Mouse (Mus musculus) heart, embryonic 13.5 days (tissue): ENCODE results near the gene Srebf1. TPM values are rescaled to one million over a fixed set of nuclear protein-coding genes. Genes with fewer than 3 reads are reported as not detected.

Experiments used
- ATAC-seq: fragments of 200-750 bp; cut with Nextera tagmentation; 2 replicates; pipeline ENCODE4 v1.8.0; 2017; ENCODE audit warnings: moderate TSS enrichment; ENCODE audit not compliant: insufficient number of reproducible peaks, low FRiP score, low TSS enrichment; ENCODE audit errors: extremely low read depth
- H3K27ac ChIP-seq: fragments of 300-500 bp; sonication (generic); replicated peaks from 2 replicates; pipeline ENCODE4 v1.5.1; 2015; ENCODE audit warnings: moderate library complexity, mild to moderate bottlenecking, inconsistent platforms
- H3K27me3 ChIP-seq: fragments of 300-500 bp; sonication (generic); replicated peaks from 2 replicates; pipeline ENCODE4 v1.6.1; 2015; ENCODE audit warnings: mild to moderate bottlenecking, inconsistent platforms
- H3K36me3 ChIP-seq: fragments of 300-500 bp; sonication (generic); 2 replicates; pipeline ENCODE4 v1.6.1; 2015; ENCODE audit warnings: mild to moderate bottlenecking, inconsistent platforms
- H3K4me1 ChIP-seq: fragments of 300-500 bp; sonication (generic); 2 replicates; pipeline ENCODE4 v1.6.1; 2015; ENCODE audit warnings: inconsistent platforms
- H3K4me2 ChIP-seq: fragments of 300-500 bp; sonication (generic); 2 replicates; pipeline ENCODE4 v1.6.1; 2015; ENCODE audit warnings: inconsistent platforms, mild to moderate bottlenecking, moderate library complexity
- H3K4me3 ChIP-seq: fragments of 300-500 bp; sonication (generic); 2 replicates; pipeline ENCODE4 v1.5.1; 2015; ENCODE audit warnings: moderate library complexity, mild to moderate bottlenecking, inconsistent platforms
- H3K9ac ChIP-seq: fragments of 300-500 bp; sonication (generic); 2 replicates; pipeline ENCODE4 v1.6.1; 2015; ENCODE audit warnings: inconsistent platforms, mild to moderate bottlenecking, moderate library complexity
- H3K9me3 ChIP-seq: fragments of 300-500 bp; sonication (generic); 2 replicates; pipeline ENCODE4 v1.6.1; 2016; ENCODE audit warnings: inconsistent platforms
- WGBS: fragments of 180-500 bp; shearing (Covaris S2); methylation state at CpG from one replicate; pipeline ENCODE4 v1.1.7; 2015; ENCODE audit warnings: mixed read lengths; 5-methylcytosine and 5-hydroxymethylcytosine counted together
- polyA plus RNA-seq: library from polyadenylated mRNA; unstranded; fragments of >200 nt; fragmentation: Nextera tagmentation; extraction: Ambion mirVana; gene quantifications from 2 replicates; pipeline ENCODE4 v1.2.1, GENCODE M21; 2015

Srebf1 gene
- polyA plus RNA-seq, 1 experiment from 2014 or later, result 34.4 TPM

DNA sequence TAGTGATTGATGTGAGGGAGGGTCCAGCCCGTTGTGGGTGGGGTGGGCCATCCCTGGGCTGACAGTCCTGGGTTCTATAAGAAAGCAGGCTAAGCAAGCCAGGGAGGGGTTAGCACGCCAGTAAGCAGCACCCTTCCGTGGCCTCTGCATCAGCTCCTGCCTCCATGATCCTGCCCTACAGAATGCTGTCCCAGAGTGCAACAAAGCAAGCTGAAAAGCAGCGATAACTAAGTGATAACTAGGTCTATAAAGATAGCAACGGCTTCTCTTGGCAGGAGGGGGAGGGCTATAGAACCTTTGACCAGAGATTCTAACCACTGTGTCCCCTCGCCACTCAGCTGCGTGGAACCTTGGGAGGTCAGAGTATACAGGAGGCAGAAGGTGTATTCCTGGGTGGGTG is 4.9 kb downstream of the Srebf1 start:
- Histone ChIP-seq H3K4me1 (peaks cover 69% of the 10 kb centered on the region), H3K4me2 (no peak overlapping the region), H3K4me3 (no peak overlapping the region), H3K27ac (no peak overlapping the region), H3K9me3 (no peaks in the 10 kb centered on the region), H3K36me3 (peaks cover 17% of the 10 kb centered on the region), H3K9ac (no peak overlapping the region), H3K27me3 (no peaks in the 10 kb centered on the region)
- WGBS, result 64% methylated on average over 7 of the region's 7 CpGs
- no peak for ATAC-seq

DNA sequence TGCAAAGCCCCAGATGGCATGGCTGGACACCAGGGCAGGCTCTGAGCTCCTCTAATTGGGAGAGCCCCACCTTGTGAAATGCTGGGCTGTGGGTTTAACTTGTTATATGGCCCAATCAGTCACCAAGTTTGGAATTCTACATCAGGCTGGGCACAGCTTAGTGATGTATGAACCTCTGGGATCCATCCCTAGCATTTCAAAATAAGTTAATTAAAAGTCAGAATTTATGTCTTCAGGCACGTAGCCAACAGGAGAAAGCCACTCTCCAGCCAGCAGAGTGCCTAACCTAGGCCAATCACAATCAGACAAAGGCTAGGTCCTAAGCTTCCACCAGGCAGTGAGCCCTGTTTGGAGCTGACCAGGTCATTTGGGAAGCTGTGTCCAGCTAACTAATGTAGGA is 5.7 kb downstream of the Srebf1 start:
- Histone ChIP-seq H3K27ac (no peak overlapping the region), H3K9me3 (no peaks in the 10 kb centered on the region), H3K4me1 (peaks cover 69% of the 10 kb centered on the region), H3K36me3 (peaks cover 17% of the 10 kb centered on the region), H3K4me3 (no peak overlapping the region), H3K4me2 (no peak overlapping the region), H3K9ac (no peak overlapping the region), H3K27me3 (no peaks in the 10 kb centered on the region)
- no peak for ATAC-seq
- 88% methylated on average over 1 of the region's 1 CpGs for WGBS

- no peaks in the 10 kb centered on the region for H3K9me3 ChIP-seq
- H3K4me3 ChIP-seq, result no peak overlapping the region
- 73% methylated on average over 6 of the region's 6 CpGs for WGBS
- peaks cover 11% of the 10 kb centered on the region for H3K36me3 ChIP-seq
- no peak for ATAC-seq
- H3K4me1 ChIP-seq, result peaks cover 74% of the 10 kb centered on the region
- H3K27me3 ChIP-seq, result no peaks in the 10 kb centered on the region
- no peak overlapping the region for H3K27ac ChIP-seq
- peak overlapping the region; percentile 59 for H3K9ac ChIP-seq
- no peak overlapping the region for H3K4me2 ChIP-seq
Measured at GRCm38 (mm10) chr11:60213266-60213665, 9.1 kb downstream of the Srebf1 start.

GRCm38 (mm10) chr11:60211761-60212160 is 10.6 kb downstream of the Srebf1 start:
- H3K9ac ChIP-seq, result 0 out of 2 replicates have a peak overlapping the region, but pooled peaks have one; percentile 33
- H3K4me2 ChIP-seq, result no peak overlapping the region
- H3K4me1 ChIP-seq, result peaks cover 75% of the 10 kb centered on the region
- H3K27ac ChIP-seq, result no peak overlapping the region; the same call in 1 of the 2 replicates
- peaks cover 12% of the 10 kb centered on the region for H3K36me3 ChIP-seq
- H3K9me3 ChIP-seq, result no peaks in the 10 kb centered on the region
- no peak for ATAC-seq
- no peak overlapping the region for H3K4me3 ChIP-seq
- no peaks in the 10 kb centered on the region for H3K27me3 ChIP-seq
- WGBS, result 72% methylated on average over 12 of the region's 12 CpGs

- ATAC-seq, result no peak
- Histone ChIP-seq H3K27me3 (no peaks in the 10 kb centered on the region), H3K9ac (peak overlapping the region; percentile 78), H3K9me3 (no peaks in the 10 kb centered on the region), H3K4me3 (peak overlapping the region; percentile 62), H3K4me2 (peak overlapping the region; percentile 91), H3K36me3 (peaks cover 19% of the 10 kb centered on the region), H3K27ac (peak overlapping the region; percentile 82), H3K4me1 (peaks cover 75% of the 10 kb centered on the region)
- WGBS, result 58% methylated on average over 3 of the region's 3 CpGs
Measured at GRCm38 (mm10) chr11:60211152-60211551, 11.2 kb downstream of the Srebf1 start.

- Histone ChIP-seq H3K4me1 (peaks cover 83% of the 10 kb centered on the region), H3K9me3 (no peaks in the 10 kb centered on the region), H3K36me3 (peaks cover 23% of the 10 kb centered on the region), H3K4me3 (peak overlapping the region; percentile 62), H3K27ac (peak overlapping the region; percentile 82), H3K4me2 (peak overlapping the region; percentile 91), H3K9ac (peak overlapping the region; percentile 82), H3K27me3 (no peaks in the 10 kb centered on the region)
- ATAC-seq, result peak; percentile 80
- under 1% methylated on average over 47 of the region's 47 CpGs for WGBS
Measured at GRCm38 (mm10) chr11:60210305-60210724, 12.1 kb downstream of the Srebf1 start.

GRCm38 (mm10) chr11:60209933-60210249 is 12.5 kb downstream of the Srebf1 start:
- Histone ChIP-seq H3K4me3 (peak overlapping the region; percentile 62), H3K4me1 (peaks cover 86% of the 10 kb centered on the region), H3K36me3 (peaks cover 28% of the 10 kb centered on the region), H3K4me2 (peak overlapping the region; percentile 91), H3K27me3 (no peaks in the 10 kb centered on the region), H3K27ac (peak overlapping the region; percentile 82), H3K9ac (peak overlapping the region; percentile 82), H3K9me3 (no peaks in the 10 kb centered on the region)
- ATAC-seq, result no peak
- WGBS, result 2% methylated on average over 2 of the region's 2 CpGs

DNA sequence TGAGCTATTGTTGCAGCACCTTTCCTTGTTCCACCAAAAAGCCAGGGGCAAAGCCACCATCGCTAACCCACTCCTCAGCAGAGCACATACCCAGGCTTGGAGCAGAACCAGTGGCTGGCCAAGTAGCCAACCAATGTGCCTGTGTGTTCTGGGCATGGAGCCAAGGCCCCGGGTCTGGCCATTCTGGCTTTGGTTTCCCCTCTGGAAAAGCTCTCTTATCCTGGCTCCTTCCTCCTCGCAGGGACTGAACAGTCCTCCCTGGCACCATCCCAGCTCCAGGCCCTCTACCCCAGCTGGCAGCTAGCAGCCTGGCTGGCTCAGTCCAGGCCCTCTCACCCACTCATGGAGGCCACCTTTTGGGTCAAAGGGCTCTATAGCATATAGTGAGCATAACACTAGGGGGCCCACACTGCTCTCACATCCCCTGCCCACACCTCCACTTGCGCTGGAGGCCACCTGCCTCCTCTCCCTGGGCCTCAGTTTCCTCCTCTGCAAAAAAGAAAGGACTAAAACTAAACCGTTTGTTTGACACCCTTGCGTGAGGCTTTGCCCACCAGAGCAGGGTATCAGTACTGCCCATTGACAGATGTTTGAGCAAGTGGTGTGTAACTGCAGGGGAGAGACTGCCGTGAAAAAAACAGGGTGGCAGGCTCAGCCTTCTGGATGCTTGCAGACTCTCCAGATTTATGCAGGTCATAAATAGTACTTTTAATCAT is 13.0 kb downstream of the Srebf1 start:
- Histone ChIP-seq H3K4me2 (peak overlapping the region; percentile 91), H3K4me3 (peak overlapping the region; percentile 62), H3K9ac (peak overlapping the region; percentile 82), H3K27ac (peak overlapping the region; percentile 82), H3K27me3 (no peaks in the 10 kb centered on the region), H3K36me3 (peaks cover 33% of the 10 kb centered on the region), H3K9me3 (no peaks in the 10 kb centered on the region), H3K4me1 (peaks cover 86% of the 10 kb centered on the region)
- 37% methylated on average over 7 of the region's 7 CpGs for WGBS
- ATAC-seq, result peak; percentile 45; the same call in 1 of the 2 replicates

GRCm38 (mm10) chr11:60208712-60209111 is 13.7 kb downstream of the Srebf1 start:
- Histone ChIP-seq H3K9me3 (no peaks in the 10 kb centered on the region), H3K27me3 (no peaks in the 10 kb centered on the region), H3K4me2 (peak overlapping the region; percentile 91), H3K4me3 (peak overlapping the region; percentile 62), H3K27ac (peak overlapping the region; percentile 82), H3K9ac (peak overlapping the region; percentile 82), H3K36me3 (peaks cover 39% of the 10 kb centered on the region), H3K4me1 (peaks cover 86% of the 10 kb centered on the region)
- 42% methylated on average over 4 of the region's 4 CpGs for WGBS
- ATAC-seq, result no peak

DNA sequence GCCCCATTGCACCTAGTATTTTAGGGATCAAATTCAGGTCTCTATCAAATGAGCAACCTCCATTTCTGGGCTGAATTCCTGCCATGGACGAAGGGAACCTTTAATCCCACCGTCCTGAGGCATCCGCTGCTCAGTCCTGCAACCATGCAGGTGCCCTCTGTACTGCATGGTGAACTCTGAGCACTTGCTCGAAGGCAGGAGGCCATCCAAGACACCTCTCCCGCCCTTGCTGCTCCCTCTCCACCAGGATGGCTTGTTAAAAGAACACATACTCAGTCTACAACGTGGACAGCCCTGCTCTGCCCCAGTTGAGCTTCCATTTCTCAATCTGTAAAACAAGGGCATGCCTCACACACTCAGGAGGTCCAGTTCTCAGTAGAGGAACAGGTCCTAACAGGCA is 14.2 kb downstream of the Srebf1 start:
- peaks cover 45% of the 10 kb centered on the region for H3K36me3 ChIP-seq
- peak overlapping the region; percentile 82 for H3K9ac ChIP-seq
- ATAC-seq, result no peak
- WGBS, result 59% methylated on average over 6 of the region's 6 CpGs
- H3K4me3 ChIP-seq, result peak overlapping the region; percentile 62
- H3K4me2 ChIP-seq, result peak overlapping the region; percentile 91
- H3K4me1 ChIP-seq, result peaks cover 81% of the 10 kb centered on the region
- H3K27me3 ChIP-seq, result no peaks in the 10 kb centered on the region
- peak overlapping the region; percentile 82 for H3K27ac ChIP-seq
- no peaks in the 10 kb centered on the region for H3K9me3 ChIP-seq

GRCm38 (mm10) chr11:60206207-60206606 is 16.2 kb downstream of the Srebf1 start:
- Histone ChIP-seq H3K4me3 (no peak overlapping the region), H3K9me3 (no peaks in the 10 kb centered on the region), H3K27me3 (no peaks in the 10 kb centered on the region), H3K27ac (no peak overlapping the region), H3K4me2 (no peak overlapping the region), H3K36me3 (peaks cover 64% of the 10 kb centered on the region), H3K4me1 (peaks cover 61% of the 10 kb centered on the region), H3K9ac (peak overlapping the region; percentile 82; the same call in 1 of the 2 replicates)
- WGBS, result 62% methylated on average over 5 of the region's 5 CpGs
- ATAC-seq, result no peak

DNA sequence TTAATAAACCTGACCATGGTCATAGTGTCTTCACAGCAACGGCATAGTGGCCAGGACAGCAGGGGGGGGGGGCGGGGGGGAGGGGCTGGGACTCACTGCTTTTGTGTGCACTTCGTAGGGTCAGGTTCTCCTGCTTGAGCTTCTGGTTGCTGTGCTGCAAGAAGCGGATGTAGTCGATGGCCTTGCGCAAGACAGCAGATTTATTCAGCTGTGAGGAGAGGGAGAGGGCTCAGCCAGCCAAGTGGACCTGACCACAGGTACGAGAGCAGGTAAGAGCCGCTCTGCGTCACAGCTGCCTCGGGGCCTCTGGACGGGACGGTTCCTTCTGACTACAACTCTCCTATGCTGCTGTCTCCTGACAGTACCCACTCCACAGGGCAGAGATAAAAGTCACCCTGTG is 17.4 kb downstream of the Srebf1 start:
- H3K4me1 ChIP-seq, result peaks cover 57% of the 10 kb centered on the region
- ATAC-seq, result no peak

More for the DNA sequence above, 17.4 kb downstream of the Srebf1 start:
- H3K36me3 ChIP-seq, result peaks cover 76% of the 10 kb centered on the region
- no peak overlapping the region for H3K4me3 ChIP-seq
- H3K27me3 ChIP-seq, result no peaks in the 10 kb centered on the region
- no peak overlapping the region for H3K27ac ChIP-seq
- H3K4me2 ChIP-seq, result no peak overlapping the region
- H3K9me3 ChIP-seq, result no peaks in the 10 kb centered on the region
- H3K9ac ChIP-seq, result no peak overlapping the region
- WGBS, result 84% methylated on average over 12 of the region's 12 CpGs
